Mouse (Mus musculus): ENCODE results near the gene Cox7a1. TPM values are rescaled to one million over a fixed set of nuclear protein-coding genes. Genes with fewer than 3 reads are reported as not detected.

Cox7a1 gene
- total RNA-seq, 2 experiments from 2014 or later: 1,192 to 1,277 TPM

DNA sequence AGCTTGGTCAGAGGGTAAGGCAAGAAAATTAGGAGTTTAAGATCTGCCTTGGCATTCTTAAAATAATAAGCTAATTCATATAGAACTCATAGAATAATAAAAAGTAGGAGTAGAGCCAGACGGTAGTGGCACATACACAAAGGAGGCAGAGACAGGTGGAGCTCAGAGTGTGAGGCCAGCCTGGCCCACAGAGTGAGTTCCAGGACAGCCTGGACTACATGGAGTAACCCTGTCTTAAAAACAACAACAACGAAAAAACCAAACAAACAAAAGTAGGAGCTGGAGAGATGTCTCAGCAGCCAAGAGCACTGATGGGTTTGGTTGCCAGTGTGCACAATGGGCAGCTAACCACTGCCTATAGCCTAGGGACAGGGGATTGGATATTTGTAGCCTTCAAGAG lies 33.3 kb downstream of the Cox7a1 start:
- DNase-seq: no peak
- intact Hi-C loops (cut with DNase I): loop anchor here (5.0 kb wide), 2 partner anchors 35 to 205 kb away; partner anchors contain the start of gene Cox7a1

DNA sequence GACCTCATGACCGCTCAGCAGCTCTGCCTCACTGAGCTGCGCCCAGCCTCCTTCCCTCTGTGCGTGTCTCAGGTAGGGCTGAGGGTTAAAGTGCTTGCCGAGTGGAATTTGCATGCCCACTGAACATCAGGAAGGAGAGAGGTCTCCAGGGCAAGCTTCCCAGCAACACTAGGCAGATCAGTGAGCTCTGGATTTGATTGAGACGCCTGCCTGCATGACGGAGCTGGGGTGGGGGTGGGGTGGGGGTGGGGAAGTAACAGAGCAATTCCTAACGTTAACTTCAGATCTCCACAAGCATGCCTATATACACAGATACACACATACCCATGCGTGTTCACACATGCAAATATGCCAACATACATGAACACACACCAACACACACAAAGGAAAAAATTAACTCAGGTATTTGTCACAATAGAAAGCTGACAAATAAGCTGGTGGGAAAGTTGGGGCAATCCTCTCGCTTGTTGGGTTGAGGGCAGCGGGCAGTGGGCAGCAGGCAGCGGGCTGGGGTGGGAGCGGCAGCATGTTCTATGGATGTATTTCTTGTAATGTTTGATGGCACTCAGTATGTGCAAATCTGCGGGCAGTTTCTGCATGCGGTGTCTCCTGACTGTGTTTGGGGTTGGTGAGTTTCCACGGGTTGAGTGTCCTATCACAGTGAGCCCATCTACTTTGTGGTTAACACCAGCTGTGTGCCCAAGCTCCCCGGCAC lies 35.5 kb downstream of the Cox7a1 start:
- DNase-seq: peak; percentile 74 to 77
- intact Hi-C loops (cut with DNase I): loop anchor here (5.0 kb wide), 2 partner anchors 37 to 207 kb away; partner anchors contain the start of gene Cox7a1

DNA sequence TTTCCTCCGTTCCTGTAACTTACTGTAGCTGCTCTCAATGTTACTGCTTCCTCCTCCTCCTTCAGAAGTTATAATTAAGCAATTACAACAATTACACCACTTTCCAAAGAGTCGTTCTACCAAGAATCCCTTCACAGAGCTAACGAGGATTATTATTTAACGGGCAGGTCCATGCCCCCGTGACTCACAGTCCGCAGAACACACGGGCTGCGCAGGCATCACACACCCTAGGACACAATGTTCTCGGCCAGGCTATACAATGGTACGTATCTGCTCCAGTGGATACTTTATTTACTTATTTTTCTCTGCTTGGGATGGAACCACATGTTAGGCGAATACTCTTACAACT lies 36.0 kb downstream of the Cox7a1 start:
- intact Hi-C loops (cut with DNase I): no loop called here
- no peak for DNase-seq

DNA sequence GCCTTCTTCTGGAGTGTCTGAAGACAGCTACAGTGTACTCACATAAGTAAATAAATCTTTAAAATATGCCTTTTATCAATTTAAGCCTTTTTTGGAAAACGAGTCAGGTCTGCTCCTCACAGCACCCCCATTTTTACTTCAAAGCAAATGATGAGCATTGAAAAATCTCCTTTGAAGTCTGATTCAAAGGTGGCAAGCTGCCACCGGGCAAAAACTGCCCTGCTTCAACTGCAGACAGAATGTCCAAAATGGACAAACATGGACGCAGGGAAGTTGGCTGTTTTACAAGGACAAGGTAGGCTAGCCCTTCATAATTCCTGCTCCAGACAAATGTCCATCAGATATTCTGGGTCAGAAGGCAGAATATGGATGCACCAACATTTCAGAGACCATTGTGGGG lies 37.5 kb downstream of the Cox7a1 start:
- DNase-seq: no peak
- intact Hi-C loops (cut with DNase I): no loop called here

DNA sequence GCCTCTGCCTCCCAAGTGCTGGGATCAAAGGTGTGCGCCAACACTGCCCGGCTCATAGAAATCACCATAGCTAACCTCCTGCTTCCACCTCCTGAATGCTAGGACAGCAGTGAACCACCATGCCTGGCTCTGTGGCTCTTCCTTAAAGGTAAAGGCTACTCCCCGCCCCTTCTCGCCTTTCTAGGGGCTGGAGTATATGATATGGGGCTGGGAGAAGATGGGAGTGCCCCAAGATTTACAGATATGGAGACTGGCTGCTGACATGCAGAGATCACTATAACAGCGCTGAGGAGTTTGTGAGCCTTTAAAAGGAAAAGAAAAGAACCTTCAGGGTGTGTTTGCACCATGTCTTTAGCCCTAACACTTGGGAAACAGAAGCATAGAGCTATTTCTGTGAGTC lies 38.3 kb downstream of the Cox7a1 start:
- no peak for DNase-seq
- intact Hi-C loops (cut with DNase I): no loop called here

DNA sequence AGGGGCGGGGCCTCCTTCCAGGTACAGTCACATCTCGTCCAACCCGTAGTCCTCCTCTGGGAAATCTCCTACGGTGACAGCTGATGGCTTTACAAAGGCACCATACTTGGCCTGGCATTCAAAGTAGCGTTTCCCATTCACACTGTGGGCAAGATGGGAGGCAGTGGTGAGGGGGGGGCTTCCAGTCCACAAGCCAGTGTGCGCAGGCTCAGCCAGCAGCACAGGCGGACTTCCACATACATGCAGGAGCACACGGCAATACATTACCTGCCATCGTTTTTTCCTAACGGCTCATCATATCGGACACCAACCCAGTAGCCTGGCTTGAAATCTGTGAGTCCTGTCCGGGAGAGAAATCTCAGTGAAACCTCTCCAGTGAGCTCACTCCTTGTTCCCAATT lies 40.3 kb downstream of the Cox7a1 start:
- DNase-seq: no peak
- intact Hi-C loops (cut with DNase I): no loop called here

DNA sequence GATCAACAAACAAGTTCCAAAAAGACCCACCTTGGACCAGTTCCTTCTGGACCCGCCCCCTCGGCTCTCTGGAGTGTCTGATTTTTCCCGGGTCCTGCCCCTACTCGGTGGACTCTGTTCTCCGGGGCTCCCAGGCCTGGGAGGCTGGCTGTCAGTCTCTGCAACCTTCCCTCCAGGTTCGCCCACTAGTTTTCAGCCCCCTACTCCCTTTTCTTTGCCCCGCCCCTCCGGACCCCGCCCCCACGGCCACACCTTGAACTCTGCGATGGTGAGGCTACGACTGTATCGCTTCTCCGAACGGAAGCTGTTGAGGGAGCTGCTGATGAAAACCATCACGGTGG lies 47.4 kb downstream of the Cox7a1 start:
- DNase-seq: no peak
- intact Hi-C loops (cut with DNase I): no loop called here

DNA sequence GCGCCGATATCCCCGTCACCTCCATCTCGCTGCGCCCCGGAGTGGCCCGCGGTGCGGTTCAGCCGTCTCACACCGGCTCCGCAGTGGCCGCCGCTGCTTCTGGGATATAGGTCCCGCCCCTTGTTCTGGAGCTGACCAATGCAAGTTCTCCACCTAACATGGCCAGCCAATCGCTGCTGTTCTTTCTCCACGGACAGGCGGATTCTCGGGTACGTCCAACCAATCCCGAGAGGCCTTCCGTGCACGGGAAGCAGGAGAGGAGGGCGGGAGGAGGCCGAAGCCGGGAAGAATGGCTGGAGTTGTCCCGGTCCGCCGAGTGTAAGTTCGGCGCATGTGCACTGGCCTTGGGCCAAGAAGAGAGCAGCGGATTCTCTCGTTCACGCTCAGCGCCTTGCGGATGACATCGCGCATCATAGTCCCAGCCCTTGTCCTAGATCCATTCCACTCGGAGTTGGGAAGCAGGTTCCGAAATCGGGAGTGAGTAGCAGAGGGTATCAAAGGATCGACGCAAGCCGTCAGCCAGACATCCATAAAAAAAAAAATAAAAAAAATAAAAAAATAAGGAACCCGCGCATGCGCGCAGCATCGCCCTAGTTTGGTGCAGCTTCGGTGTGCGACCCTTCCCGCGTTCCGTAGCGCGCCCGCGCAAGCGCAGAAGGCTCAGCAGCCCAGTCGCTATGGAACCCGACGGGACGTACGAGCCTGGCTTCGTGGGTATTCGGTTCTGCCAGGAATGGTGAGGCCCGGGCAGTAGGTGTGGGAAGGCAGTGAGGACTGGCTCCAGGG lies 47.9 kb downstream of the Cox7a1 start, which contains the start of the genes Polr2i and Tbcb:
Polr2i (plus strand) TSS at position 280 of the 786 bp plus-strand sequence.
Tbcb (minus strand) TSS at position 604 of the 786 bp plus-strand sequence.
- DNase-seq: peak; percentile 99
- intact Hi-C loops (cut with DNase I): no loop called here

DNA sequence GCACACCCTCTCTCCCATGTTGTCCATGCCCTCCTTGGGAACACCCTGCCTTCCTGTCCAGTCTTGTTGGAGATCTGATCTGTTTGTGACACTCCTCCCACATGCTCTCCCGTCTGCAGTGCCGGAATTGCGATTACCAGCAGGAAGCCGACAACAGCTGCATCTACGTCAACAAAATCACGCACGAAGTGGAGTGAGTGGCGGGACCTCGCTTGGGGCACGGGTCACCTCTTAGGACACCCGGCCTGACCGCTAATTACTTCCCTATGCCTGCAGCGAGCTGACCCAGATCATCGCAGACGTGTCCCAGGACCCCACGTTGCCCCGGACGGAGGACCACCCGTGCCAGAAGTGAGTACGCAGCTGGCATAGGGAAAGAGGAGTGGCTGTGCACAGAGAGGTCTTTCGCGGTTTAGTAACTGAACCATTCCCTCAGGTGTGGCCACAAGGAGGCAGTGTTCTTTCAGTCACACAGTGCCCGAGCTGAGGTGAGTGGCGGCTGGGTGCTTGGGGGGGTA lies 48.7 kb downstream of the Cox7a1 start:
- peak; percentile 59 to 78 for DNase-seq
- intact Hi-C loops (cut with DNase I): no loop called here

DNA sequence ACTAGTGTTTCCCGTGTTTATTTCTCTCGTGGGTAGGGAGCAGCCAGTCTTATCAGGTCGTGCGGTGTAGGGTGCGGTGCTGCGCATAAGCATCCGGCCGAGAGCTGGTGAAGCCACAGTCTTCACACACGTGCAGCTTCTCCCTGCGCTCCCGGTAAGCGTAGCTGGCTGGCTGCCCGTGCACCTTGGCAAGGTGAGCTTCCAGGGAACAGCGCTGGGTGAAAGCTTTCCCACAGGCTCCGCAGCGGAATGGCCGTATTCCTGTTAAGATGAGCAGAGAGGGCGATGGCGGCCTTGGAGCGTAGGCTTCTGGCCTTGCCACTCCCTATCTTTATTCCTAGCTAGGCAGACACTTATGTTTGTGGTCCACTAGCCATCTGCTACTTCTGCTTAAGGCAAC lies 49.4 kb downstream of the Cox7a1 start:
- DNase-seq: no peak
- intact Hi-C loops (cut with DNase I): no loop called here

DNA sequence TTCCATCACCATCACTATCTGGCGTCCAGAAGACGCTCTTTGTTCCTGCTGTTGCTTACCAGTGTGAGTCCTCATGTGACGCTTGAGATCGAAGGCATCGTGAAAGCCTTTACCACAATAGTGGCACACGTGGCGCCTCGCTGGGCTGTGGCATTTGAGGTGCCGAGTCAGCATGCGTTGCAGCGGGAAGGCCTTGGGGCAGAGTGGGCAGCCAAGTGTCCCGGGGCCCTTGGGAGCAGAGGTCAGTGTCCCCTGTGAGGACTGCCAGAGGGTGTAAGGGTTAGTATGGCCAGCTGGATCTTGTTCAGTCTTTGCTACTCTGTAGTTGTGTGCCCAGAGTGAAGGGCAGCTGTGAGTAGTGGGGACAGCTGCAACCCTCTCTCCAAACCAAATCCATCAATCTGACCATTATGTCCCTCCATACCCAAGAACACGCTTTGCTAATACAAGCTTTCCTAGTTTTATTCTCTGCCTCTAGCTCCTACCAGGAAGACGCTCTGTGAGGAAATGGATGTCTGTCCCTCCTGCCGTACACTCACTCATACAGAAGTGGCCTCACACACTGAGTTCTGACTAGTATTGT lies 50.4 kb downstream of the Cox7a1 start:
- intact Hi-C loops (cut with DNase I): no loop called here
- DNase-seq: no peak

DNA sequence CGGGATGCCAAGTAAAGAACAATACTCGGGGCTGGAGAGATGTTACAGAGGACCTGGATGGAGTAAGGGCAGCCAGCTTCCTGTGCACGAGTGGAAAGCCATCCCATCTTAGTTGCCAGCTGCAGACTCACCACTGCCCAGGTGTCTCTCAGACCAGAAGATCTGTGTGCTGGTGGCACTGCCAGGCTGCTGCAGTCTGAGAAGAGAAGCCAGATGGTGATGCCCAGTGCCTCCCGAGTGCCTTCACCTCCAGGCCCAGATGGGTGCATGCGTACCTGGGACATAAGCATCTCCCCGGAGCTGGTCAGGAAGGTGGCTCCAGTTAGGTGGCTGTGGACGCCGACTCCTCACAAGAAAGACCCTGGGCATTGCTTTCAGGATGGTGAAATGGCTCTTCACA lies 51.1 kb downstream of the Cox7a1 start:
- no peak for DNase-seq
- intact Hi-C loops (cut with DNase I): no loop called here

DNA sequence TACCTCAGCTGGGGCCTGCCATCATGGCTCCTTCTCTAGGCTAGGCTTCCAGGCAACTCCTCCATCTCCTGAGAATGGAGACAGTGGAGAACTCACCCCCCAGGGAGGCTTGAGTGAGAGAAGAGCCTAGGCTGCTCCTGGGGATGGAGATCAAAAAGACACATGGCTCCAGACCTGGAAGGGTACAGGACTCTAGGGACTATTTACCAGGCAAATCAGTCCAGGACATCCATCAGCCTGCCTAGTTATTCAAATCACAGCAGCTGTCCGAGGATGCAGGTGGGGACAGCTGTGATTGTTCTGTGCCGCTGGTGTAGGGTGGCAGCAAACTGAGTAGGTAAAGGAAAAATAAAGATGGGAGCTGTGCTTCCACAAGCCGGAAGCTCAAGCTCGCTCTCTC lies 51.7 kb downstream of the Cox7a1 start, which contains the start of gene Ovol3:
Ovol3 (minus strand) TSS at position 101 of the 400 bp plus-strand sequence.
- intact Hi-C loops (cut with DNase I): no loop called here
- no peak for DNase-seq

Other genes with a start within 250 kb of the Cox7a1 start
- 1 to 10 TPM; 8.3 to 8.9 TPM for gene Zfp74, start 230.1 kb upstream of the Cox7a1 start, total RNA-seq (2021)
- gene Zfp568, start 200.2 kb upstream of the Cox7a1 start, total RNA-seq (2021): 10 to 100 TPM; 46.7 to 53.1 TPM
- 1 to 10 TPM; 1.6 to 2.6 TPM for gene Zfp14, start 132.8 kb upstream of the Cox7a1 start, total RNA-seq (2021)
- gene Zfp82, start 111.2 kb upstream of the Cox7a1 start, total RNA-seq (2021): 1 to 10 TPM in 1 of 2 experiments, under 1 TPM in 1; 0.98 to 1.1 TPM
- under 1 TPM in 1 of 2 experiments, not detected in 1; 0.62 TPM for gene Gm26920, start 93.7 kb upstream of the Cox7a1 start, total RNA-seq (2021)
- 1 to 10 TPM; 1.3 to 2.3 TPM for gene Zfp566, start 93.6 kb upstream of the Cox7a1 start, total RNA-seq (2021)
- gene Zfp260, start 89.4 kb upstream of the Cox7a1 start, total RNA-seq (2021): 10 to 100 TPM; 44.8 to 53.3 TPM
- gene Zfp382, start 62.2 kb upstream of the Cox7a1 start, total RNA-seq (2021): 1 to 10 TPM; 4.5 to 6.5 TPM
- gene Zfp146, start 14.4 kb upstream of the Cox7a1 start, total RNA-seq (2021): 10 to 100 TPM; 39.0 to 42.5 TPM
- gene Capns1, start 14.7 kb downstream of the Cox7a1 start, total RNA-seq (2021): 100 to 1,000 TPM; 303 to 326 TPM
- 10 to 100 TPM; 55.5 to 60.7 TPM for gene Polr2i, start 47.8 kb downstream of the Cox7a1 start, total RNA-seq (2021)
- 10 to 100 TPM; 68.5 to 76.1 TPM for gene Tbcb, start 48.1 kb downstream of the Cox7a1 start, total RNA-seq (2021)
- not detected for gene Ovol3, start 51.6 kb downstream of the Cox7a1 start, total RNA-seq (2021)
- gene Thap8, start 96.0 kb downstream of the Cox7a1 start, total RNA-seq (2021): under 1 TPM; 0.20 to 0.26 TPM
- 1 to 10 TPM; 5.4 to 5.7 TPM for gene Wdr62, start 96.3 kb downstream of the Cox7a1 start, total RNA-seq (2021)
- gene Clip3, start 107.6 kb downstream of the Cox7a1 start, total RNA-seq (2021): 10 to 100 TPM; 14.0 TPM
- 10 to 100 TPM; 26.0 to 27.4 TPM for gene Alkbh6, start 124.6 kb downstream of the Cox7a1 start, total RNA-seq (2021)
- under 1 TPM; 0.86 to 0.87 TPM for gene Syne4, start 130.7 kb downstream of the Cox7a1 start, total RNA-seq (2021)
- 1 to 10 TPM in 1 of 2 experiments, under 1 TPM in 1; 0.87 to 1.0 TPM for gene E130208F15Rik, start 137.6 kb downstream of the Cox7a1 start, total RNA-seq (2021)
- 10 to 100 TPM; 15.1 to 15.8 TPM for gene Sdhaf1, start 139.8 kb downstream of the Cox7a1 start, total RNA-seq (2021)
- gene Lrfn3, start 178.6 kb downstream of the Cox7a1 start, total RNA-seq (2021): 1 to 10 TPM; 1.7 TPM
- 10 to 100 TPM; 12.9 to 16.5 TPM for gene Tyrobp, start 229.6 kb downstream of the Cox7a1 start, total RNA-seq (2021)
- 1 to 10 TPM in 1 of 2 experiments, under 1 TPM in 1; 0.92 to 1.8 TPM for gene Hcst, start 235.7 kb downstream of the Cox7a1 start, total RNA-seq (2021)
- under 1 TPM; 0.29 to 0.45 TPM for gene Nfkbid, start 237.6 kb downstream of the Cox7a1 start, total RNA-seq (2021)

Data from heart, postnatal 10 days (tissue).